Mouse (Mus musculus) right cerebral cortex, adult 2 months (tissue): ENCODE data around the gene Pla2g12b.

ENCODE experiments used
- DNase-seq, 2 experiments: peaks; one replicate each; pipeline ENCODE4 v3.0.0; 2021 to 2022; ENCODE audit warnings: low spot score in 2 of 2

Gene Pla2g12b

GRCm38 (mm10) chr10:59467297-59467696 is 63.8 kb downstream of the Pla2g12b start:
- no peak for DNase-seq

GRCm38 (mm10) chr10:59470451-59470850 is 67.0 kb downstream of the Pla2g12b start:
- no peak for DNase-seq
